Mouse (Mus musculus): ENCODE results near the gene Spata21.

DNA sequence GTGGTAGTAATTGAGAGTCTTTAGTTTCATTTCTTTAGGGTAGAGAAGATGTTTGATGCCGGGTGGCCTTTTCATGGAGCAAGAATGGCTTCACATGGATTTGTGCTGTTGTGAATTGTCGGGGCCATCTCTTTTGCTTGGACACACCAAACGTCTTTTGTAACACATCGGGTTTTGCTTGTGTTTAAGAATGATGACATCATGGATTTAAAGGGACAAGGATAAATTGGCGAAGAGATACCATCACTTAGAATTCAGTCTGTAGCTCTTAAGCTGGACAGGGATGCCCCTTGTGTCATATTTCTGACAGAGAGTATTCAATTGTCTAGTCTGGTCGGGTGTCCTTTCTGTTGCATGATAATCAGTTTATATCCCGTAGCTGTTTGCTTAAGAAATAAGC, 61.0 kb downstream of the Spata21 start:
- TF ChIP-seq CTCF (IDR thresholded peaks at IDR 0.05; ENCODE audit: low read depth, low read length) (no peak), POLR2AphosphoS5 (IDR thresholded peaks at IDR 0.05; ENCODE audit: insufficient replicate concordance, low read depth, low read length) (no peak), GATA2 (IDR thresholded peaks at IDR 0.05; ENCODE audit: borderline replicate concordance, low read depth, low read length) (no peak), GATA1 (IDR thresholded peaks at IDR 0.05; ENCODE audit: borderline replicate concordance, low read length) (no peak)

Data from G1E (cell line).